Mouse (Mus musculus) kidney, adult 2 months (tissue): ENCODE results near the gene Lactb.

ENCODE experiments used
- CTCF ChIP-seq: fragments of 200-500 bp; conservative IDR thresholded peaks from 2 replicates; pipeline ENCODE4 v1.5.1; 2011; ENCODE audit warnings: low read depth, mild to moderate bottlenecking, control low read depth, low read length, moderate library complexity, mixed read lengths; ENCODE audit not compliant: insufficient read depth, insufficient read length
- POLR2A ChIP-seq: fragments of 200-500 bp; IDR thresholded peaks from one replicate; pipeline ENCODE4 v1.6.1; 2011; ENCODE audit warnings: low read depth, low read length, control low read depth

DNA sequence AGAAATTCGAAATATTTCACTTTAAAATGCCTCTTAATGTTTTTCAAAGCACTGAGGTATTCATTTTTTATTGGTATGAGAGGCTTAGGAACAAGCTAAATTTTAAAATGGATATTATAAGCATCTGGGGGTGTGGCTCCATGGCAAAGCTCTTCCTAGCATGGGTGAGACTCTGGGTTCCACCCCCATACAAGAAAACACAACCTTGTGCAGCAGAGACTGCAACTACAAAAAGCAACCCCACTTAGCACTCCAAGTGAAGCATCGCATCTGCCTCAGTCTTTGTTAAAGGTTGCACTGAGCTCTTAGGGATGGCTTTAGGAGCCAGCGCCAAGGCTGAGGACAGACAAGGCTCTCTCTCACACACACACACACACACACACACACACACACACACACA lies 13.8 kb downstream of the Lactb start:
- TF ChIP-seq CTCF (no peak), POLR2A (no peak)
